Mouse (Mus musculus) E14TG2a.4 (cell line): ENCODE results near the gene Smco2.

Experiments used
- CTCF ChIP-seq: conservative IDR thresholded peaks from 2 replicates; pipeline ENCODE4 v1.5.1; 2014; ENCODE audit warnings: low read length
- POU5F1 ChIP-seq: IDR thresholded peaks from 2 replicates; pipeline ENCODE4 v1.6.1; 2014; ENCODE audit warnings: low read length, borderline replicate concordance

GRCm38 (mm10) chr6:146887958-146888659 is 38.2 kb downstream of the Smco2 start, which contains the start of gene Ppfibp1:
- TF ChIP-seq CTCF (no peak), POU5F1 (no peak)
